Mouse (Mus musculus) testis, adult 10 weeks (tissue): ENCODE data around the gene Gm44596. TPM values are rescaled to one million over a fixed set of nuclear protein-coding genes. Genes with fewer than 3 reads are reported as not detected.

ENCODE experiments used
- polyA plus RNA-seq: library from polyadenylated mRNA; stranded (reverse); fragments of 350-450 nt; fragmentation: Illumina TruSeq; extraction: RNeasy Lipid Tissue Mini Kit (QIAGEN cat#74804); gene quantifications from one replicate; pipeline ENCODE4 v1.2.3, GENCODE M21; 2014; ENCODE audit warnings: low read depth, low replicate concordance

The Gm44596 gene
- polyA plus RNA-seq: not detected

DNA sequence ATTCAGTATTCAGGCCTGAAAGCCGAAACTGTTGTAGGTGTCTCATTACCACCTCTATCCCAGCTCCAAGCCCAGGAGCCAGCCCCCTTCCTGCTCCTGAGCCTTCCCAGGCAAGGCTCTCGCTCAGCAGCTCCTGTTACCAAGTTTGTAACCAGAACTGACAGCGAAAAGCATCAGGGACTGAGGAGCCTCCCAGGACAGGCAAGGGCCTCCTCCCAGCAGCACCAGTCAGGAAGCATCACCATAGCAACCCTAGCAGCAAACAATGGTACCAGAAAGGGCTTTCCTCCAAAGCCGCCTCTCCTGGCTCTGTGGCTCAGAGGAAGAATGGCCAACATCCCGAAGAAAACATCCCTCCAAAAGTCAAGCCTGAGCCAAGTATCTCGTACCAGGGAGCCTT, at the start of gene Gm44596, which contains the start of gene Tex52:
Gene Gm44596, plus strand, starts transcription at position 312 of the 400 bp plus-strand sequence.
Gene Tex52, plus strand, starts transcription at position 265 of the 400 bp plus-strand sequence.

DNA sequence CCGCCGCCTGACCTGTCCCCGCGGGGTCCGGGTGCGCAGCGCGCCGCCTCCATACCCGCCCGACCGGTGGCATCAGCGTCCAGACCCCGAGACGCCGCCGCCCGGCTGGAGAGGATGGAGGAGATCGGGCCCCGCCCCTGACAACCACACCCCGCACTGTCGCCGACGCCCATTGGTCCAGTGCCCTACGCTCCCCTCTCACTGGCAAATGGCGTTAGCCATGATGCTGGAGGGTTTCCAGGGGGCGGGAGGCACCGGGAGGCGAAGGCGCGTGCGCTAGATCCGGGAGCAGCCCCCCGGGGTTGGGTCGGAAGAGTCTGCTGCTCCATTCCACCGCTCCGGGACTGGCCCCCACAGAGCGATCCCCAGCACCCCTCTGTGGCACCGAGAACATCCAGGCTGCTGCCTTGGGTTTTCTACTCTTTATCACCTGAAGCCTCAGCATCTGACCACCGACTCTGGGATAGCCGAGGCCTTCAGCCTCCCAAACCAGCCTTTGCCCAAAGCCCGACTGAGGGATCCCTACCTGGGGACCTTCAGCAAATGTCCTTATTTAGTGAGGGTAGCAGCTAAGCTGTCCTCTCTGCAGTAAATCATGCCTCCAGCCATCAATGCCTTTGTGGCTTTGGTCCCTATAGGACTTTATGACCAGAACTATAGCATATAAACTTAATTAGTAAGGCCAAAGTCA, 19.4 kb upstream of the Gm44596 start, which contains the start of gene Tulp3:
Gene Tulp3, minus strand, starts transcription at position 126 of the 691 bp plus-strand sequence.

GRCm38 (mm10) chr6:128362381-128363006, 12.8 kb upstream of the Gm44596 start, which contains the start of the genes Rhno1 and Foxm1:
TSS of gene Rhno1 (minus strand) at chr6:128362911.
TSS of gene Foxm1 (plus strand) at chr6:128362967.

DNA sequence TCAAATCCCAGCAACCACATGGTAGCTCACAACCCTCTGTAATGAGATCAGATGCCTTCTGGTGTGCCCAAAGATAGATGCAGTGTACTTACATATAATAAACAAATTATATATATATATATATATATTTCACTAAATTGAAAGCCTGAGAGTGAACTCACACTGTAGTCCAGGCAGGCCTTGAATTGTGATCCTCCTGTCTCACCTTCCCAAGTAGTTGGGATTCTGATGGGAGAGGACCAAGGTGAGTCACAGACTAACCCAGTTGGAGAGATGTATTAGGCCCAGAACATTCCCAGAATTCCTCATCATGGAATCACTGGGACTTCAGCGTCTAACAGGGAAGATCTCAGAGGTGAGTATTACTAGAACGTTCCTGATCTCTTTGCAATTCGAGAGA, 23.7 kb downstream of the Gm44596 start, which contains the start of gene Nrip2:
Gene Nrip2, plus strand, starts transcription at position 301 of the 400 bp plus-strand sequence.

DNA sequence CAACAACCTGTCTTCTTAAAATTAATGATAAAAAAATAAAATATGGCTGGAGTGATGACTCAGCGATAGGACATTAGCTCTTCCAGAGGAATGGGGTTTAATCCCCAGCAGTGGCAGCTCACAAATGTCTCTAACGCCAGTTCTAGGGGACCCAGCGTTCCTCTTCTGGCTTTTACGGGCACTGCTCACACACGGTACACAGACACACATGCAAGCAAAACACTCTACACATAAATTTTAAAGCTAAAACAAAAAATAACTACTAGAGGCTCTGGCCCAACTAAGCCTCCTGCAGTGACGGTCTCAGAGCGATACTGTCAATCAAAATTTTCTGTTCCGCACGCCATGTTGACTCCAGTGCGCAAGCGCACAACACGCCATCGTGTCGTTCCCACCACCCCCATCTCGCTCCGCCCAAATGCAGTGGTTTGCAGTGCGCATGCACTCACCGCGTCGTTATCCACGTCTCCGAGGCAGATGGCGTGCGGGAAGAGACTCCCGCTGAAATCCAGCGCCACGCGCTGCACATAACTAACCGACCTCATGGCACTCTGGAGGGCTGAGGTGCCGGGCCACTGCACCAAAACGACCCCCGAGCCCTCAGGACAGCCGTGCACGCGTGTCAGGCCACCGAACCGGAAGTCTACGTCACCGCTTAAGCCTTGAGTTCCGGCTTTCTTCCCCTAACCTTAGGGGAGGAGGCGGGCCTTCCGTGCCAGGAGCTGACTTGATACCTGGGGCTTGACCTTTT, 49.1 kb downstream of the Gm44596 start, which contains the start of gene Itfg2:
Gene Itfg2, minus strand, starts transcription at position 663 of the 751 bp plus-strand sequence.

DNA sequence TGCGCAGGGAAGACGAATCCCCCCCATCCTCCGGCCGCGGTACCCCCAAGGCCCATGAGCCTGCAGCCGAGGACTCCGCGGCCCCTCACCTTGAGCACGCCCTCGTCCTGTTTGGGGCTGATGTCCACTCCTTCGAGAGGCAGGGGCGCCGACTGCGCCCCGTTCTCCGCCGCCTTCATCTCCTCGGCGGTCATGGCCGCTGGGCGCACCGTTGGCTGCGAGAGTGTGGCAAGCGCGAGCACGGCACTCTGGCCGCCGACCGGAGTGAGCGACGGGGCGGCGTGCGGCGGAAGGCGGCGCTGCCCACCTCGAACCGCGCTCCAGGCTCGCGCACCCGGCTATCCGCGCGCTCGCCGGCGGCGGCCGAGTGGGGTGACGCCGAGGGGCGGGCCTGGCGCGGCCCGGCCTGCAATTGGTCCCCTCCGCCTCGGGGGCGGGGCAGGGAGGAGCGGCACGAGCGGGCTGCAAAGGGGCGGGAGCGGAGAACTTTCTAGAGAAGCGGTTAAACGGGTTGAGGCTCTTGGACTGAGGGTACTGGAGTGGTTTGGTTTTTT, 63.1 kb downstream of the Gm44596 start, which contains the start of gene Fkbp4:
Gene Fkbp4, minus strand, starts transcription at position 361 of the 554 bp plus-strand sequence.

Other genes starting within 250 kb of the Gm44596 start
- 0.39 TPM for gene Tspan9, start 231.9 kb upstream of the Gm44596 start, polyA plus RNA-seq
- gene Tead4, start 74.7 kb upstream of the Gm44596 start, polyA plus RNA-seq: not detected
- 2.1 TPM for gene Tulp3, start 19.7 kb upstream of the Gm44596 start, polyA plus RNA-seq
- 17.3 TPM for gene Rhno1, start 12.6 kb upstream of the Gm44596 start, polyA plus RNA-seq
- 38.0 TPM for gene Foxm1, start 12.5 kb upstream of the Gm44596 start, polyA plus RNA-seq
- 16.8 TPM for gene Tex52, start within 50 bp of the Gm44596 start, polyA plus RNA-seq
- 0.20 TPM for gene Nrip2, start 23.8 kb downstream of the Gm44596 start, polyA plus RNA-seq
- 2.5 TPM for gene Itfg2, start 49.4 kb downstream of the Gm44596 start, polyA plus RNA-seq
- 66.7 TPM for gene Fkbp4, start 63.2 kb downstream of the Gm44596 start, polyA plus RNA-seq
- 2.9 TPM for gene Pzp, start 151.2 kb downstream of the Gm44596 start, polyA plus RNA-seq
- gene A2ml1, start 206.1 kb downstream of the Gm44596 start, polyA plus RNA-seq: 1.6 TPM
- gene Klrb1a, start 248.0 kb downstream of the Gm44596 start, polyA plus RNA-seq: 0.90 TPM